Mouse (Mus musculus) left cerebral cortex, adult 6 months (tissue): ENCODE data around the gene Chil3. TPM values are rescaled to one million over a fixed set of nuclear protein-coding genes. Genes with fewer than 3 reads are reported as not detected.

Source experiments
- long read RNA-seq, 2 experiments: library from polyadenylated mRNA; unstranded; transcript quantifications; one replicate each; pipeline ENCODE4 v2.0.0; 2019 to 2020
- polyA plus RNA-seq: library from polyadenylated mRNA; unstranded; fragments of <200 nt; fragmentation: Nextera tagmentation; gene quantifications from 2 replicates; pipeline ENCODE4 v1.2.3, GENCODE M21; 2021

Chil3 gene
- not detected in 2 replicates for polyA plus RNA-seq
- long read RNA-seq, experiment 1, partial matches to known transcripts: 0 of 1 reads
- long read RNA-seq, experiment 1, other reads (novel, unspliced or antisense): 0 of 1 reads
- long read RNA-seq, experiment 2: 0 reads

GRCm38 (mm10) chr3:106167464-106167863 is at the start of gene Chil3:
TSS of gene Chil3 (minus strand) at chr3:106167564.

GRCm38 (mm10) chr3:106112929-106113328 is 54.4 kb downstream of the Chil3 start, which contains the start of gene Chia1:
TSS of gene Chia1 (plus strand) at chr3:106113229.

Other genes starting within 250 kb of the Chil3 start
- gene I830077J02Rik, start 234.9 kb downstream of the Chil3 start, polyA plus RNA-seq: 0.58 and 1.8 TPM in 2 replicates
- gene Wdr77, start 208.2 kb downstream of the Chil3 start, polyA plus RNA-seq: 28.7 and 33.4 TPM in 2 replicates
- 510 and 604 TPM in 2 replicates for gene Atp5f1, start 207.5 kb downstream of the Chil3 start, polyA plus RNA-seq
- 0.17 and 0.23 TPM in 2 replicates for gene Ovgp1, start 193.9 kb downstream of the Chil3 start, polyA plus RNA-seq
- gene Pifo, start 152.9 kb downstream of the Chil3 start, polyA plus RNA-seq: 1.5 and 2.0 TPM in 2 replicates
- gene Chil5, start 134.8 kb downstream of the Chil3 start, polyA plus RNA-seq: 0.26 TPM in 2 replicates
- gene Chia1, start 54.3 kb downstream of the Chil3 start, polyA plus RNA-seq: 1.1 and 1.2 TPM in 2 replicates
- not detected in 2 replicates for gene Chil4, start 51.9 kb upstream of the Chil3 start, polyA plus RNA-seq
- not detected in 2 replicates for gene Chil6, start 238.6 kb upstream of the Chil3 start, polyA plus RNA-seq